Mouse (Mus musculus): ENCODE measurements around the gene 1810046K07Rik.

DNA sequence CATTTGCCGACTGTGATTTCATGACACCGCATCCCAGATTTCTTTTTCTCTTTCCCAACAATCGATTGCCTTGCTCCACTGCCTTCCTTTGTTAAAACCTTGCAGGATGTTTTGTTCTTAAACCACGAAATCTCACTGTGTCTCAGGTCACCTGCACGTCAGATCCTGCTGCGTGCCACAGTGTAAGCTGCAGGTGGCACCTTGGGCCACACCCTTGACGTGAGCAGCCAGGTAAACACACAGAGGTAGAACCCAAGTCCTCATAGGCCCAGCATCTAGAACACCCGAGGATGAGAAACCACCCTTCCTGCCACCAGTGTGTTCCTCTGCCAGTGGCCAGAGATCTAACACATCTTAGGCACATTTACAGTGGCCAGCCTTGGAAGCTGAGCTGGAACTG is 57.6 kb downstream of the 1810046K07Rik start:
- TF ChIP-seq CTCF (conservative IDR thresholded peaks at IDR 0.05; ENCODE audit: low read length) (no peak), NANOG (IDR thresholded peaks at IDR 0.05; ENCODE audit: borderline replicate concordance, low read length) (no peak)

Data from E14TG2a.4 (cell line).